Mouse (Mus musculus): ENCODE measurements around the gene Hspa1a.
A peak's percentile ranks its signal among the peaks of the same experiment; 100 is the strongest.
"Not testable (repeated sequence)": the region's sequence is repeated elsewhere in the genome, so short reads cannot be mapped to it uniquely, and the experiment has no call there.

Hspa1a gene

GRCm38 (mm10) chr17:34962841-34963240 is 9.1 kb downstream of the Hspa1a start:
- DNase-seq = no peak

- no peak for DNase-seq
Observed at GRCm38 (mm10) chr17:34962125-34962524, 9.8 kb downstream of the Hspa1a start.

- DNase-seq = no peak
Observed at GRCm38 (mm10) chr17:34960702-34961493, 11.1 kb downstream of the Hspa1a start.

GRCm38 (mm10) chr17:34959881-34960515 is 12.0 kb downstream of the Hspa1a start:
- peak; percentile 59 for DNase-seq

GRCm38 (mm10) chr17:34959130-34959778 is 12.7 kb downstream of the Hspa1a start, which contains the start of gene Hspa1b:
Gene Hspa1b (minus strand): TSS chr17:34959238.
- peak; percentile 90 for DNase-seq

- DNase-seq = not testable (repeated sequence)
Observed at GRCm38 (mm10) chr17:34958734-34959129, 13.2 kb downstream of the Hspa1a start.

- DNase-seq = not testable (repeated sequence)
Observed at GRCm38 (mm10) chr17:34957966-34958365, 14.0 kb downstream of the Hspa1a start.

GRCm38 (mm10) chr17:34957291-34957690 is 14.7 kb downstream of the Hspa1a start:
- not testable (repeated sequence) for DNase-seq

GRCm38 (mm10) chr17:34956340-34956739 is 15.6 kb downstream of the Hspa1a start:
- no peak for DNase-seq

- DNase-seq = no peak
Observed at GRCm38 (mm10) chr17:34955884-34956283, 16.1 kb downstream of the Hspa1a start.

- DNase-seq = no peak
Observed at GRCm38 (mm10) chr17:34954831-34955230, 17.1 kb downstream of the Hspa1a start.

- no peak for DNase-seq
Observed at GRCm38 (mm10) chr17:34953904-34954303, 18.1 kb downstream of the Hspa1a start.

GRCm38 (mm10) chr17:34953258-34953657 is 18.7 kb downstream of the Hspa1a start:
- no peak for DNase-seq

GRCm38 (mm10) chr17:34952378-34953040 is 19.4 kb downstream of the Hspa1a start:
- peak; percentile 85 for DNase-seq

- no peak for DNase-seq
Observed at GRCm38 (mm10) chr17:34951636-34952377, 20.1 kb downstream of the Hspa1a start.

GRCm38 (mm10) chr17:34950514-34951455 is 21.2 kb downstream of the Hspa1a start:
- DNase-seq = no peak

GRCm38 (mm10) chr17:34949553-34949969 is 22.4 kb downstream of the Hspa1a start:
- no peak for DNase-seq

- not testable (repeated sequence) for DNase-seq
Observed at GRCm38 (mm10) chr17:34948721-34949552, 23.0 kb downstream of the Hspa1a start.

- DNase-seq = no peak
Observed at GRCm38 (mm10) chr17:34947606-34948005, 24.4 kb downstream of the Hspa1a start.

- DNase-seq = no peak
Observed at GRCm38 (mm10) chr17:34946486-34947140, 25.3 kb downstream of the Hspa1a start.

Measured in lung, postnatal 10 days (tissue).